Mouse (Mus musculus) midbrain, postnatal 0 days (tissue): ENCODE data around the gene Nicn1. TPM values are rescaled to one million over a fixed set of nuclear protein-coding genes. Genes with fewer than 3 reads are reported as not detected.

ENCODE experiments used
- ATAC-seq: fragments of 200-750 bp; cut with Nextera tagmentation; 2 replicates; pipeline ENCODE4 v1.8.0; 2017; ENCODE audit warnings: moderate number of reproducible peaks, mild to moderate bottlenecking, moderate TSS enrichment, moderate library complexity; ENCODE audit not compliant: low FRiP score
- DNase-seq: peaks from one replicate; pipeline ENCODE4 v3.0.0-alpha.2; 2015; ENCODE audit warnings: low spot score
- H3K27ac ChIP-seq: fragments of 300-500 bp; sonication (generic); 2 replicates; pipeline ENCODE4 v1.5.1; 2014; ENCODE audit warnings: low read depth, mild to moderate bottlenecking, low read length, mixed read lengths
- H3K27me3 ChIP-seq: fragments of 300-500 bp; sonication (generic); 2 replicates; pipeline ENCODE4 v1.6.1; 2014; ENCODE audit warnings: low read length, control low read depth, mixed read lengths; ENCODE audit not compliant: insufficient read depth
- H3K36me3 ChIP-seq: fragments of 300-500 bp; sonication (generic); 2 replicates; pipeline ENCODE4 v1.6.1; 2014; ENCODE audit warnings: low read length, control low read depth, mixed read lengths; ENCODE audit not compliant: insufficient read depth
- H3K4me1 ChIP-seq: fragments of 300-500 bp; sonication (generic); 2 replicates; pipeline ENCODE4 v1.6.1; 2014; ENCODE audit warnings: mild to moderate bottlenecking, control low read depth, antibody characterized with exemption, low read length, mixed read lengths; ENCODE audit not compliant: insufficient read depth
- H3K4me2 ChIP-seq: fragments of 300-500 bp; sonication (generic); 2 replicates; pipeline ENCODE4 v1.6.1; 2014; ENCODE audit warnings: low read depth, mild to moderate bottlenecking, low read length, mixed read lengths; ENCODE audit not compliant: poor library complexity, severe bottlenecking
- H3K4me3 ChIP-seq: fragments of 300-500 bp; sonication (generic); 2 replicates; pipeline ENCODE4 v1.5.1; 2014; ENCODE audit warnings: low read depth, mild to moderate bottlenecking, low read length, moderate library complexity
- H3K9ac ChIP-seq: fragments of 300-500 bp; sonication (generic); replicated peaks from 2 replicates; pipeline ENCODE4 v1.6.1; 2014; ENCODE audit warnings: mild to moderate bottlenecking, low read length, moderate library complexity, mixed read lengths; ENCODE audit not compliant: poor library complexity, severe bottlenecking
- H3K9me3 ChIP-seq: fragments of 300-500 bp; sonication (generic); 2 replicates; pipeline ENCODE4 v1.6.1; 2016; ENCODE audit warnings: low read length, control low read depth
- CTCF ChIP-seq: IDR thresholded peaks from 2 replicates; pipeline ENCODE4 v1.5.1; 2016; ENCODE audit warnings: antibody characterized with exemption, mild to moderate bottlenecking
- WGBS: fragments of 180-500 bp; shearing (Covaris S2); extraction: QIAGEN DNeasy Blood & Tissue Kit; methylation state at CpG from one replicate; pipeline ENCODE4 v1.1.7; 2014; 5-methylcytosine and 5-hydroxymethylcytosine counted together
- polyA plus RNA-seq: library from polyadenylated mRNA; unstranded; fragments of >200 nt; fragmentation: Nextera tagmentation; extraction: Ambion mirVana; gene quantifications from 2 replicates; pipeline ENCODE4 v1.2.1, GENCODE M21; 2015
- total RNA-seq: library from RNA; depleted of rRNA; stranded (reverse); fragments of >200 nt; gene quantifications from 2 replicates; pipeline ENCODE4 v1.2.3, GENCODE M21; 2014

Nicn1 gene
- total and polyA plus RNA-seq, 2 experiments from 2014 or later = 107 to 142 TPM

DNA sequence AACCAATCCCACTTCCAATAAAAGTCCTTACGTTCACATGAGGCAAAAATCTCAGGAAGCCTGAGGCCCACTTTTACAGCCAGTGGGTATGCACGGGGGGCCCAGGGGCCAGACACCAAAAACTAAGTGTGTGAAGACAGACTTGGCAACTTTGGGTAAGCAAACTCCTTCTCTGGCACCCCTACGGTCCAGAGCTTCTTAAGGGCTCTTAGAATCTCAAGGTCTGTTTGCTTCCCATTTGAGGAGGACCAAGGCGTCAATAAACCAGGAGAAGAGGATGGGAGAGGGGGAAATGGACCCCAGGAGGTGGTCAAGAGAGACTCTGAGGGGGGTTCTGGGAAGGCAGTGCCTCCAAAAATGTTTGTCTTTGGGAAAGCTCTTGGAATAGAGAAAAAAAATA is 16.7 kb upstream of the Nicn1 start:
- Histone ChIP-seq H3K4me2 (no peak overlapping the region), H3K36me3 (no peaks in the 10 kb centered on the region), H3K27me3 (no peaks in the 10 kb centered on the region), H3K9me3 (no peaks in the 10 kb centered on the region), H3K4me3 (no peak overlapping the region), H3K9ac (no peak overlapping the region), H3K27ac (no peak overlapping the region), H3K4me1 (no peaks in the 10 kb centered on the region)
- DNase-seq (no peak), ATAC-seq (no peak)
- no peak for TF ChIP-seq CTCF
- whole genome bisulfite sequencing = 76% methylated on average over 4 of the region's 4 CpGs

DNA sequence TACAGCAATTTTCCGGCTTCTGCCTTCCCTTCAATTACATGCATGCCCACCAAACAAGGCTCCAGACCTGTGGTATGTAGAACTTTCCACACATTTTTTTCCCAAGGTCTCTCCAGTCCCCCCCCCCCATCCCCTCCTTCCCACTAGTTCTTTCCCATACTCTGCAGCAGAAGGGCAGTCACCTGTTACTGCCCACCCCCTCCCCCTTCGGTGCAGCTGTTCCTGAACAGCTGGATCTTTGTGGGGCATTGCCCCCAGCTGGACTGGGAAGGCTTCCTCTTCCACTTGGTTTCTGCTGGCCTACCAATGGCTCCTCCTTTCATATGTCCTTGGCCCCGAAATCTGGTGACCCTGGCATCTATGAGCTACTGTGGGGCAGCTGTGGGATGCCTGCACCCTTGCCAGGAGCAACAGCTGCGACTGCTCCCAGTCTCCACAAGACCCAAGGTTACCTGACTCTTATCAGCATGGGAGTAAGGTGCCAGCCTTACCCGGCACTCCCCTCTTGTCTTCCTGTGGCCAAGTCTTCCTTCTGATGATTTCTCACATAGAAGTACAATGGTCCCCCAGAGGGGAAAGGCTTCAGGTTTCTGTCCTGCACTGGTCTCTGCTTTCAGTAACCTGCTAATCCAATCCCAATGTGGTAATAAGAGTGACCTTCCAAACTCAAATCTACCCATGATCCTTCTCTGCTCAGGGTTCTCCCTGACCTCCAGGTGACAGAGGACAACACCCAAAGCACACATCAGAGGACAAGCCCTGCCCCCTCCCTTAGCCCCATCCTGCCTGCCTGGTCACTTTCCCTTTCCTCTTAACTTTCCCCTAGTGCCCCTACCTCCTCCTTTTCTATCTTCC is 15.5 kb upstream of the Nicn1 start:
- H3K9ac ChIP-seq = no peak overlapping the region
- H3K27me3 ChIP-seq = no peaks in the 10 kb centered on the region
- no peak for DNase-seq
- no peak overlapping the region for H3K4me3 ChIP-seq
- WGBS = 70% methylated on average over 5 of the region's 5 CpGs
- no peaks in the 10 kb centered on the region for H3K36me3 ChIP-seq
- H3K27ac ChIP-seq = no peak overlapping the region
- no peak for ATAC-seq
- no peaks in the 10 kb centered on the region for H3K4me1 ChIP-seq
- no peaks in the 10 kb centered on the region for H3K9me3 ChIP-seq
- TF ChIP-seq CTCF = no peak
- H3K4me2 ChIP-seq = no peak overlapping the region

DNA sequence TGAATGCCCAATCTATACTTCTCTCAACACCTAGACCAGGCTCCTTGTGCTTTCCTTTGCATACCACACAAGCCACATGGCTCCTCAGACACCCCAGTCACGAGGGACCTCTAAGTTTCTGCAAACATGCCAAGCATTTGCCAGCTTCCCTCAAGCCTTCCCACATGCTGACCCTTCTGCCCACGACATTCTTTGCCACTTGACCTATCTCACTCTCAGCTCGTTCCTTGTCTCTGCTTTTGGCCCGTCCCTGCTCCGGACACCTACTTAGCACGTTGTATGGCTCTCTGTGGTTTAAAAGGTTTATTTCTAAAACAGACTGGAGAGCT is 14.9 kb upstream of the Nicn1 start:
- no peak overlapping the region for H3K9ac ChIP-seq
- no peak overlapping the region for H3K4me3 ChIP-seq
- H3K9me3 ChIP-seq = no peaks in the 10 kb centered on the region
- no peak overlapping the region for H3K27ac ChIP-seq
- no peaks in the 10 kb centered on the region for H3K4me1 ChIP-seq
- 71% methylated on average over 6 of the region's 6 CpGs for WGBS
- no peak for ATAC-seq
- H3K36me3 ChIP-seq = no peaks in the 10 kb centered on the region
- no peak for TF ChIP-seq CTCF
- no peak overlapping the region for H3K4me2 ChIP-seq
- H3K27me3 ChIP-seq = no peaks in the 10 kb centered on the region
- no peak for DNase-seq

DNA sequence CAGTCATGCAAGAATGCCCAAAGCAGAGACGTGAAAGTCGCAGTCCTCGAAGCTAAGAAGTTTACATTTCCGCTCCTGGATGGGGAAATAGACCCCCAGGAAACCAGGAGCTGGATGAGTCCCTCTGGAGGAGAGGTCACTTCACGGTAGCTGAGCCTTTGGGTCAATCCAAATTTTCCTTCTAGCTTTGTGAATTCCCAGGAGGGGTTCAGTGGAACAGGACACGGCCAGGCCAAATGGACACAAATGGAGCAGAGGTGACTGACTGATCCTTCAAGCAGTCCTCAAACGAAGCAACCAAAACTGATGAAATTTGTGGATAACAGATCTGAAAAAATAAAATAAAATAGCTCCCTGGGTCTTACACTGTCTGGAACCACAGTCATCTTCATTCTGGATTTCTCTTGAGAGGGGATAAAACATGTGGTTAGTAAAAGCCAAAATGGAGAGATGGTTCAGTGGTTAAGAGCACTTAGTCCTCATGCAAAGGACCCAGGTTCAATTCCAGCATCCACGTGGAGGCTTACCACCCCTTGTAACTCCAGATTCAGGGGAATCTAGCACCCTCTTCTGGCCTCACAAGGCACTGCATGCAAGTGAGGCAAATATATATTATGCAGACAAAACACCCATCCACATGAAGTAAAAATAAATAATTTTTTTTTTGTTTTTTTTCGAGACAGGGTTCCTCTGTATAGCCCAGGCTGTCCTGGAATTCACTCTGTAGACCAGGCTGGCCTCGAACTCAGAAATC is 11.4 kb upstream of the Nicn1 start:
- Histone ChIP-seq H3K9me3 (no peaks in the 10 kb centered on the region), H3K4me2 (no peak overlapping the region), H3K27me3 (no peaks in the 10 kb centered on the region), H3K9ac (no peak overlapping the region), H3K4me3 (no peak overlapping the region), H3K36me3 (no peaks in the 10 kb centered on the region), H3K27ac (no peak overlapping the region), H3K4me1 (no peaks in the 10 kb centered on the region)
- WGBS = 60% methylated on average over 10 of the region's 10 CpGs
- DNase-seq = no peak
- TF ChIP-seq CTCF = peak; percentile 58
- no peak for ATAC-seq

DNA sequence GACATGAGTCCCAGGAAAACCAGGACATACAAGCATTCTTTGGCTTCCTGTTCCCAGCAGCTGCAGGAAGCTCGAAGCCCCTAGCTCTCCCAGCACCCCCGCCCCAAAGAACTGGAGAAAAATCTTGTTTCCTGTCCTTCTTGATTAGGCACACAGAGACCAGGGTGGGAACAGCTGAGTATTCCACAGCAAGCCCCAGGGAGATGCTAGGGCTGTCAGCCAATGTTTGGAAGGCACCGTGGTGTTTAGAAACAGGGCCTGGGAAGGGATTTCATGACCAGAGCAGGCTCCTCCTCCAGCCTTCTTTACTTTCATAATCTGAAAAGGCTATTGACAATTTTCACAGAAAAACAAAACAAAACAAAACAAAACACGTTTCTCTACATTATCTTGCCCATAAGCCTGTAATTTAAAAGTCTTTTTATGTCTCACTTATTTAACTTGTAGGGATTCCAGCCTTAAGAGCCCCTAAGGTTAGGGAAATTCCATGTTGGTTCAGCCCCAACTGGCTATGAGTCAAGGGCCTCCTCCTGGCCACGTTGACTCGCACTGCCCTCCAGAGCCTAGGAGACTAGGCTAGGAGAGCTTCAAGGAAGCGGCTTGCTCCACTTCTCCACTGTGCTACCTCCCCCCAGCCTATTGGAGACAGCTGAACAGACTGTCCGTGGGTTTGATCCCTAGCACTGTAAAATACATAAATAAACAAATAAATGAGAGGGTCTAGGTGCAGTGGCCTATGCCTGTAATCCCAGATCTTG is 10.0 kb upstream of the Nicn1 start:
- Histone ChIP-seq H3K9me3 (no peaks in the 10 kb centered on the region), H3K4me3 (no peak overlapping the region), H3K27ac (0 out of 2 replicates have a peak overlapping the region, but pooled peaks have one; percentile 20), H3K4me2 (no peak overlapping the region), H3K9ac (no peak overlapping the region), H3K4me1 (no peaks in the 10 kb centered on the region), H3K27me3 (no peaks in the 10 kb centered on the region), H3K36me3 (no peaks in the 10 kb centered on the region)
- ATAC-seq (no peak), DNase-seq (peak; percentile 66)
- no peak for TF ChIP-seq CTCF
- 38% methylated on average over 8 of the region's 8 CpGs for WGBS
